Mouse (Mus musculus) embryonic fibroblast, embryonic 13.5 days (primary cell): Measurements from ENCODE around the gene Olfr935. TPM values are rescaled to one million over a fixed set of nuclear protein-coding genes. Genes with fewer than 3 reads are reported as not detected.

Experiments
- H3K27ac ChIP-seq: 2 replicates; pipeline ENCODE4 v1.5.1; 2012; ENCODE audit warnings: low read length, control low read depth, inconsistent platforms; ENCODE audit not compliant: insufficient read depth
- H3K4me1 ChIP-seq: 2 replicates; pipeline ENCODE4 v1.6.1; 2011; ENCODE audit warnings: low read length; ENCODE audit not compliant: control insufficient read depth, insufficient read depth
- H3K4me3 ChIP-seq: 2 replicates; pipeline ENCODE4 v1.5.1; 2011; ENCODE audit warnings: mild to moderate bottlenecking, control low read depth, low read length; ENCODE audit not compliant: insufficient read depth
- CTCF ChIP-seq: IDR thresholded peaks from 2 replicates; pipeline ENCODE4 v1.5.1; 2011; ENCODE audit warnings: mild to moderate bottlenecking, control low read depth, low read length, moderate library complexity, borderline replicate concordance; ENCODE audit not compliant: insufficient read depth
- POLR2A ChIP-seq: IDR thresholded peaks from 2 replicates; pipeline ENCODE4 v1.6.1; 2011; ENCODE audit warnings: low read depth, mild to moderate bottlenecking, control low read depth, low read length, moderate library complexity
- polyA plus RNA-seq: library from polyadenylated mRNA; stranded (reverse); fragments of >200 nt; gene quantifications from 2 replicates; pipeline ENCODE4 v1.2.4, GENCODE M21; 2011; ENCODE audit warnings: low read depth; ENCODE audit not compliant: missing spikeins, insufficient read length

The Olfr935 gene
- polyA plus RNA-seq = not detected in 2 replicates

DNA sequence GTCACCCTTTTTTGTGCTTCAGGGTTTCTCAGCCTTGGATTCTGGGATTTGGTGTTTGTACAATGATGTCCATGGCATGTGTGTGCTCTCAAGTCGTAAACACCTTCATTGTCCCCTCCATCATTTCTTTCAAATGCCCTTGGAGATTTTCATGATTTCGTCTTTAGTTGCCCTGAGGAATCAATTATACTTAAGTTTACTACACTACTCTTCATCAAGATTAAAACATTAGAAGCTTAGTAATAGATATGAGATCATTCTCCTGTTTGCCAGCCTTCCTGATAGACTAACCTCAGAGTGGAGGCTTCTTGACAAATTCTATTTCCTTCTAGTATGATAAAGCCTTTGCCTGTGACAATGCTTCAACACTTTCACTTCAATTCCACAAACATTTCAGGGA lies at the start of gene Olfr935:
Olfr935 (minus strand) TSS at position 101 of the 400 bp plus-strand sequence.
- Histone ChIP-seq H3K27ac (no peak within 1 kb of the TSS), H3K4me3 (no peak within 1 kb of the TSS), H3K4me1 (no peaks in the 10 kb centered on the region)
- no peak for TF ChIP-seq CTCF
- TF ChIP-seq POLR2A = no peak

DNA sequence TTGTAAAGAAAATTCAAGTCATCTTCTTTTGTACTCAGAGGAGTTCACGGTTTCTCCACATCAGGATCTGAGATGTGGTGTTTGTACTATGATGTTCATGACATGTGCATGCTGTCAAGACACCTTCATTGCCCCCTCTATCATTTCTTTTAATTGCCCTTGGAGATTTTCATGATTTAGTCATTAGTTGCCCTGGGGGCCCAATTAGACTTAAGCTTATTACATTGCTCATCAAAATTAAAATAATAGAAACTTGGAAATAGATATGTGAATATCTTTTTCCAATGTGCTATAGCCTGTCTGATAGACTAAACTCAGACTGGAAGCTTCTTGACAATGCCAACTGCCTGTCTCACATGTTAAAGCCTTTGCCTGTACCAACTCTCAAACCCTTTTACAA lies 23.8 kb upstream of the Olfr935 start, which contains the start of gene Olfr146:
Olfr146 (minus strand) TSS at position 101 of the 400 bp plus-strand sequence.
- no peak for TF ChIP-seq POLR2A
- TF ChIP-seq CTCF = no peak
- no peak within 1 kb of the TSS for H3K4me3 ChIP-seq
- H3K27ac ChIP-seq = no peak within 1 kb of the TSS
- H3K4me1 ChIP-seq = no peaks in the 10 kb centered on the region

DNA sequence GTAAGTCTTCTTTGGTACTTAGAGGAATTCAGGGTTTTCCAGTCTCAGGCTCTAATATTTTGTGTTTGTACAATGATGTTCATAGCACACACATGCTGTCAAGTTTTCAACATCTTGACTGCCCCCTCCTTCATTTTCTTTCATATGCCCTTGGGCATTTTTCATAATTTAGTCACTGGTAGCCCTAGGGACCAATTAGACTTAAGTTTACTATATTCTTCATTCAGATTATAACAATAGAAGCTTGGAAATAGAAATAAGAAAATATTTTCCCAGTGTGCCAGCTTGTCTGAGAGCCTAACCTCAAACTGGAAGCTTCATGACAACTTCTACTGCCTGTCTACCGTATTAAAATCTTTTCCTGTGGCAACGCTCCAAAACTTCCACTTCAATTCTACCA lies 11.3 kb downstream of the Olfr935 start, which contains the start of gene Olfr934:
Olfr934 (minus strand) TSS at position 101 of the 400 bp plus-strand sequence.
- Histone ChIP-seq H3K27ac (no peak within 1 kb of the TSS), H3K4me1 (no peaks in the 10 kb centered on the region), H3K4me3 (no peak within 1 kb of the TSS)
- no peak for TF ChIP-seq POLR2A
- no peak for TF ChIP-seq CTCF

DNA sequence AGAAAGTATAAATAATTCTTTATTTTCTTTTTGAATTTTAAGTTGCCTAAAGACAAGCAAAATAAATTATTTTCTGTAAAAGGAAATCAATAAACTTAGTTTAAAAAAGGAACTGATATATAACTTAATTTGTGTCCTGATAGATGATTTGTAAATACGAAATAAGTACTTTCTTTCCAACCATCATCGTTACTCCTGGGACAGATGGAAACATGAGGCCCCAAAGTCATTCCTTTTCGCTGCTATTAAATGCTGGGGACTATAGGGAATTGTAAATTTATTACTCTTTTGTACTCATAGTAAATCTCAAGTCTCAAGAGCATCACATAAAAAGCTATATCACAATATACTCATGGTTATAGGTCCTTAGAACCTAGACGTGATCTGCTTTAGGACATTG lies 27.5 kb downstream of the Olfr935 start, which contains the start of gene Olfr933:
Olfr933 (plus strand) TSS at position 301 of the 400 bp plus-strand sequence.
- no peak within 1 kb of the TSS for H3K4me3 ChIP-seq
- H3K27ac ChIP-seq = no peak within 1 kb of the TSS
- TF ChIP-seq CTCF (no peak), POLR2A (no peak)
- no peaks in the 10 kb centered on the region for H3K4me1 ChIP-seq

DNA sequence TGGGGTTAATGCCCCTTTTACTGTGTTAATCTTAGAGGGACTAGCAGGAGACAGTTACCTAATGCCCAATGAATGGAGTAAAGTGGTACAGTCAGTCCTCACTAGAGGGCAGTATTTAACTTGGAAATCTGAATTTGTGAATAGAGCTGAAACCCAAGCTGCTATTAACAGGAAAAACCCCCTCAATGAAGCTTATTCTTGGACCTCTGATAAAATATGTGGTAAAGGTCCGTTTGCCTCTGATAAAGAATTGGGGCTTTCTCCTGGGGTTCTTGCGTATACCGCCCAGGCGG lies 45.4 kb downstream of the Olfr935 start:
- no peak for TF ChIP-seq CTCF
- no peak for TF ChIP-seq POLR2A
- Histone ChIP-seq H3K27ac (no peak overlapping the region), H3K4me3 (no peak overlapping the region), H3K4me1 (no peaks in the 10 kb centered on the region)

DNA sequence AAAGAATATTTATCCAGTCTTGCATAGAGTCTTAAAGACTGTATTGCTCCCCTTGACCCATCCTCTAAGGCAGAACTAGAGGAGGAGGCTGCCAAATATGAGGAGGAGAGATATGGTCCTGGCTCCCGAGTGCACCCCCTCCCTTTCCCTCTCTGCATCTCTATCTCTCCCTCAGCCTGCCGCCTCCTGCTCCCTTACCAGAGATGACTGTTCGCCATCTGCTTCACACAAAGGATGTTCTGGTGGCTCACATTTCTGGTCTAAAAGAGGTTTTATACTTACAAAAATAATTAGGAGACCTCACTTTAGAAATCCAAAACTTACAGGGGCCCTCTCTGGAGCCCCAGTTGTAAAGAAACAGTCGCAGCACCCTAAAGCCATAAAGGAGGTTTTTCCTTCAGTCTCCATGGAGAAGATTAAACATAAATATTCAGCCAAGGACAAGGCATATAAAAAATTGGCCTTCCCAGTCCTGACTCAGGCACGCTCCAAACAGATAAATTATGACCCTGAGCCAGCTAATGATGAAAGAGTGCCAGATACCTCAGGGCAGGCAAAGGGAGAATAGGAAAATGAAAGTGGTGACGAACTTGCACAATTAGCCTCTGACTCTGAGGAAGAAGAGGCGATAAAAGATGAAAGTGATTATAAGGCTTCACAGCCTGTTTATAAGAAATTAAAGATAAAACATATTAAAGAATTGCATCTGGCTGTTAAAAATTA lies 45.9 kb downstream of the Olfr935 start:
- TF ChIP-seq POLR2A (no peak), CTCF (no peak)
- Histone ChIP-seq H3K4me3 (no peak overlapping the region), H3K27ac (no peak overlapping the region), H3K4me1 (no peaks in the 10 kb centered on the region)

Other genes with a start within 250 kb of the Olfr935 start
- gene Olfr920, start 247.4 kb downstream of the Olfr935 start, polyA plus RNA-seq = 0.13 and 0.14 TPM in 2 replicates
- gene Olfr921, start 226.6 kb downstream of the Olfr935 start, polyA plus RNA-seq = not detected in 2 replicates
- gene Olfr922, start 185.1 kb downstream of the Olfr935 start, polyA plus RNA-seq = not detected in 2 replicates
- gene Olfr923, start 173.1 kb downstream of the Olfr935 start, polyA plus RNA-seq = not detected in 2 replicates
- not detected in 2 replicates for gene Olfr924, start 155.2 kb downstream of the Olfr935 start, polyA plus RNA-seq
- not detected in 2 replicates for gene Olfr26, start 144.6 kb downstream of the Olfr935 start, polyA plus RNA-seq
- gene Olfr926, start 122.6 kb downstream of the Olfr935 start, polyA plus RNA-seq = not detected in 2 replicates
- gene Olfr930, start 69.9 kb downstream of the Olfr935 start, polyA plus RNA-seq = not detected in 2 replicates
- gene Olfr933, start 27.4 kb downstream of the Olfr935 start, polyA plus RNA-seq = not detected in 2 replicates
- not detected in 2 replicates for gene Olfr934, start 11.4 kb downstream of the Olfr935 start, polyA plus RNA-seq
- gene Olfr146, start 23.7 kb upstream of the Olfr935 start, polyA plus RNA-seq = not detected in 2 replicates
- gene Olfr937, start 65.3 kb upstream of the Olfr935 start, polyA plus RNA-seq = not detected in 2 replicates
- not detected in 2 replicates for gene Olfr938, start 79.2 kb upstream of the Olfr935 start, polyA plus RNA-seq
- gene Olfr27, start 128.4 kb upstream of the Olfr935 start, polyA plus RNA-seq = not detected in 2 replicates
- not detected in 2 replicates for gene Olfr943, start 166.6 kb upstream of the Olfr935 start, polyA plus RNA-seq
- gene Olfr944, start 202.2 kb upstream of the Olfr935 start, polyA plus RNA-seq = not detected in 2 replicates